Mouse (Mus musculus): ENCODE data around the gene Vsig10l.

Vsig10l gene

DNA sequence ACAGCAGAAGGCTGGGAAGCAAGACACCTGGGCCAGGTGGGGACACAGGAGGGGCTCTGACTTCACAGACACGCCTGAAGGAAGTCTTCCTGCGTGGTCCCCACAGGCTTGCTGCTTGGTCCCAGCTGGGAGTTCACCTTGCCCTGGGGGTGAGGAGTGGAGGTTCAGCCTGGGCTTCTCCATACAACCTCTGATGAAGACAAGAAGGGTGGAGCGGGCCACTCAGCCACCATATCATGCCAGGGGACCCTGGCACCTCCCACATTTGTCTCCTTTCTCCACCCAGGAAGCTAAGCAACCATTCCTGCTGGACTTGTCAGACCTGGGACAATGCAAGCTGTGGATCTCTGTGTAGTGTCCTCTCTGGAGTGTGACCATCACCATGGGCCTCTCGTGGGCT is at the start of gene Vsig10l:
Gene Vsig10l (plus strand): TSS at position 301 of the 400 bp plus-strand sequence.
- no peak for DNase-seq (ENCODE audit: inconsistent age in 2 of 2, low spot score in 1 of 2)

DNA sequence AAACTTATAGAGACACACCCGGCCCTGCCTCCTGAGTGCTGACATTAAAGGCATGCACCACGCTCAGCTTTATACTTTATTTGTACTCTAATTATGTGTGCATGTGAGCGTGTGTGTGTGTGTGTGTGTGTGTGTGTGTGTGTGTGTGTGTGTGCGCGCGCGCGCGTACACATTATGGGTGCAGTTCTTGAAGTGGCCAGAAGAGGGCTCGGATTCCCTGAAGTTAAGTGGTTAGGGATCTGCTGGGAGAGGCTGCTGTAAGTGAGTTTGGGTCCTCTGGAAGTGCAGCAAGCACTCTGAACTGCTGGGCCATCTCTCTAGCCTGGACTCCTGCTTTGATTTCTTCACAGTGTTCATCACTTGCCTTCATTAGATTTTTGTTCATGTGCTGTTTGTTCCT is 45.7 kb upstream of the Vsig10l start:
- DNase-seq (ENCODE audit: inconsistent age in 2 of 2, low spot score in 1 of 2), result no peak

DNA sequence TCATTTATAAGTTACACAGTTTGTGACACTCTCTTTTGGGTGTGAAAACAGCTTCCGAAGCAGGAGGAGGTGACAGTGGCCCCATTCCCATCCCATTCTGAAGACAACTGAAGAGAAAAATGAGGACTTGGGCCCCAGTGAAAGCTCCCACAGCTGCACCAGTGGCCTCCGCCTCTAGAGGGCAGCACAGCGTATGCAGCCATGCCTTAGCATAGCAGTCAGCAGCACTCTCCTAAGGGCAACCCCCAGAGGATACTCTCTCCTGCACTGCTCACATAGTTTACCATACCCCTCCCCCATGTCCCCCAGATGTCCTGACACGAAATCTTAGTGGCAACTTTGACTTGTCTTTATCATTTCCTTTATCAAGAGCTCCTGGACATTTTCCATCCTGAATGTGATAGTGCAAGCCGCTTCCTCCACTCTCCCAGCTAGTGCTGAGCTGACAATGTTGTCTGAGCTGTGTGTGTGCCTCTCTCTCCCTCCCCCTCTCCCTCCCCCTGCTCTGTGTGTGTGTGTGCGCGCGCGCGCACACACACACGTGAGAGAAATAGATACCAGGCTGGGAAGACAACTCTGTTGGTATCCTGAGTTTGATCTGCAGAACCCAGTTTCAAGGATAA is 39.8 kb upstream of the Vsig10l start:
- DNase-seq (ENCODE audit: inconsistent age in 2 of 2, low spot score in 1 of 2), result peak; percentile 80 to 94

DNA sequence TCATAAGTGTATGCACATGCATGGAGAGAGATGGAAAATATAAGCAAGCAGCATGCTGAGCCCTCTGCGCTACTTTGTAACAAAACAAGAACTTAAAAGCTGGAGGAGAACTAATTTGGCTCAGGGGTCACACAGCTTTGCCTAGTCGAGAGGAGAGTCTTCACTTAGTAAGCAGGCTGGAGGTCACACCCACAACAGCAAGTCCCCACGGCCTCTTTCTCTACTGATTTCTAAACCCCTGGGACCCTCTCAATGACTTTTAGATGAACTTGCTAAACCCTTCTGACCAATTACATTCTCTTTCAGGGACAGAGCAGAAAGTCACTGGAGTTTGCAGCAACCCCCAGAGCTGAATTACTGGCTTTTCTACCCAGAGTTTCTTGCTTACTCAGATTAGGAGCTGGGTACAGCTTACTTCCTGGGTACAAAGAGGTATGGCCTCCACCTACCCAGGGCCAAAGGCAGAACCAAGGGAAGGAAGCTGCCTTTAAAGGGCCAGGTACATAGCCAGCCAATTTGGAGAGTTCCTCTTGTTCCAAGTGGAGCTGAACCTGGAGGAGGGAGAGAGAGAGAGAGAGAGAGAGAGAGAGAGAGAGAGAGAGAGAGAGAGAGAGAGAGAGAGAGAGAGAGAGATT is 38.8 kb upstream of the Vsig10l start:
- peak in 1 of 2 experiments; percentile 34 for DNase-seq (ENCODE audit: inconsistent age in 2 of 2, low spot score in 1 of 2)

DNA sequence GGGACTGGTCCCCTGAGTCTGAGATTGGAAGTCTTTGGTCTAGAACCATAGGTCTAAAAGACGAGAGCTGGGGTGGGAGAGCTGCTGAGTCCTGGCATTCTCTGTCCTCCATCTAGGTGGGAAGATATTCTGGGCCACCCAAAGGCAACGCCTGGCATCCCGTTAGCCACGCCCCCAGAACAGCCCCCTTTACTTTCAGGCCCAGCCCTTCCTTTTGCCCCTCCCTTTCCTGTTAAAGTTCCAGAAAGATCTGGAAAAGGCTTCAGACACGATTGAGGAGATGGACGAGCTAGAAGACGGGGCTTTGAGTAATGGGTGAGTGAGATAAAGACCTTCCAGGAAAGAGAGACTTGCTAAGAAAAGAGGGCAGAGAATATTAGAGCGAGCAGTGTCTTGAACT is 35.5 kb upstream of the Vsig10l start, which contains the start of gene Lim2:
Gene Lim2 (plus strand): TSS at position 265 of the 400 bp plus-strand sequence.
- DNase-seq (ENCODE audit: inconsistent age in 2 of 2, low spot score in 1 of 2), result no peak

DNA sequence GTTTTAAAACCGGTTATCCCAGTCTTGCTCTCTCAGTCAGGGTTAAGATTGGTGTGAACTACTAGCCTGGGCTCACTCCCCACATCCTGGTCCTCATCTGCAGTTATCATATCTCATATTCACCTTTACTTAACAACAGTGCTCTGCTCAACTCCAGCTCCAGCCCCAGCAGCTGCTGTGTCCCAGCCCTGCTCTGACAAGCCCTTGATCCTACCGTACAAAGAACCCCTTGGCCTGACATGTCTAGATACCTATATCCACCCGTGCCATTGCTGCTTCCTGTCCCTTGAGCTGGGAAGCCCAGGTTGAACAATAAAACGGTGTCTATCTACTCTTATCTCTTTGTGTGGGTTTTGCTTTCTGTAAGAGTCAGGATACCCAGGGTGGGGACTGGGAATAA is 33.5 kb upstream of the Vsig10l start:
- peak in 1 of 2 experiments; percentile 64 for DNase-seq (ENCODE audit: inconsistent age in 2 of 2, low spot score in 1 of 2)

DNA sequence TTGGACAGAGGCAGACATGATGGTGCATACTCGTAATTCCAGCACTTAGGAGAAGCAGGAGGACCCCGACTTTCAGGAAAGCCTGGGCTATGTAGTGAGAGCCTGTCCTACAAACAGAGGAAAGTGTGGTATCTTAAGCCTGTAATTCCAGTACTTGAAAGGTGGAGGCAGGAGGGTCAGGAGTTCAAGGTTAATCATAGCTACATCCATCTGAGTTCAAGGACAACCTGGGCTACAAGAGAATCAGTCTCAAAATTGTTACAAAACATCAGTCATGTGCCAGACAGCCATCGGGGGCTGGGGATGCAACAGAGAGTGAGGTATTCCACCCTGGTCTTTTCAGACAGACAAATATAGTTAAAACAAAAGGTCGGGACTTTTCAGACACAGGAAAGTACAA is 30.1 kb upstream of the Vsig10l start:
- peak in 1 of 2 experiments; percentile 16 for DNase-seq (ENCODE audit: inconsistent age in 2 of 2, low spot score in 1 of 2)

DNA sequence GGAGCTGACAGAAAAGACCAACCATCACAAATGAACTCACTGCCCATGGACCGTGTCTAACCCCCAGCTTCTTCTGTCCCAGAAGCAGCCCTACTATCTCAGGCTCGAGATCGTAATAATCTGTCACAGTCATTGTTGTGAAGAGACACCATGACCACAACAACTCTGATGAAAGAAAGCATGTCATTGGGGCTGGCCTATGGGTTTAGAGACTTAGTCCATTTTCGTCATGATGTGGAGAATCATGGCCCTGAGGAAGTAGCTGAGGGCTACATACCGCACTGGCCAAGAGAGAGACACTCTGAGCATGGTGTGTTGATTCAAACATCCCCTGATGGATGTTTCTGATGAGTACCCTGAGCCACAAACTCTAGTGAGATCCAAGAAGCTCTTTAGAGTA is 28.3 kb upstream of the Vsig10l start:
- DNase-seq (ENCODE audit: inconsistent age in 2 of 2, low spot score in 1 of 2), result no peak

DNA sequence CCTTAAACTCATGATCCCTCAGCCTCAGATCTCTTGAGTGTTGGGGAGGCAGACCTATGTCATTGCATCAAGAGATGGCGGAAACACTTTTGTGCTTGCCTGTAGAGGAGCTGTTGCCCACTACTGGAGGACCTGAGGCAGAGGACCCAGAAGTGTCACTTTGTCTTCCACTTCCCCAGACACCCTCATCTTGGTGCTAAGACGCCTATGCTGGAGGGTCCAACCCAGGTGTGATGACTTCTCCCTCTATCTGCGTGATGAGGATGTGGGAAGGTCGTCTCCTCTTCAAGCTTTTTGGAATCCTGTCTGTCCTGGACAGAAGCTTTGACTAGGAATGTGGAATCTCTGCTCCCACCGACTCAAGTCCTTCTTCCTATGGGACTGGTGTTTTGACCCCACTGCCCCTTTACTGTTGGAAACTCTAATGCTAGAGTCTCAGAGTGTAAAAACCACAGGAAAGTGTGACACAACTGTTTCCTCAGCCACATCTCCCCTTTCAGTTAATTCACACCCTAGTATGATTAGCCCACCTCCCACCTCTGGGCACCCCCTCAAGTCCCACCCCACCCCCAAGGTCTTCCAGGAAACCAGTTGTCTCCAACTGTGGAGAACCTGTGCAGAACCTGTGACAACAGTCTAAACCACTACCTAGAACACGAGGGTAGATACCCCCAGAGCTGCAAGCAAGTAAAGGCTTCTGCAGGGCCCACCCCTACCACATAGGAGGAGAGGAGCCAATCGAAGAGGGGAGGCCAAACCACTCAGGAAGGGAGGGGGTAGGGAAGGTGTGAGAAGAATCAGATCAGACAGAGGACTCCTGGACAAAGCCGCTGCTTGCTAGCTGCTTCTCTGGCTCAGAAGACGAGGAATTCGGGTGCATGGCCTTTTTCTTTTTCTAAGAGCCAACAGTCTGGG is 26.4 kb upstream of the Vsig10l start, which contains the start of gene Nkg7:
Gene Nkg7 (plus strand): TSS at position 733 of the 915 bp plus-strand sequence.
- no peak for DNase-seq (ENCODE audit: inconsistent age in 2 of 2, low spot score in 1 of 2)

DNA sequence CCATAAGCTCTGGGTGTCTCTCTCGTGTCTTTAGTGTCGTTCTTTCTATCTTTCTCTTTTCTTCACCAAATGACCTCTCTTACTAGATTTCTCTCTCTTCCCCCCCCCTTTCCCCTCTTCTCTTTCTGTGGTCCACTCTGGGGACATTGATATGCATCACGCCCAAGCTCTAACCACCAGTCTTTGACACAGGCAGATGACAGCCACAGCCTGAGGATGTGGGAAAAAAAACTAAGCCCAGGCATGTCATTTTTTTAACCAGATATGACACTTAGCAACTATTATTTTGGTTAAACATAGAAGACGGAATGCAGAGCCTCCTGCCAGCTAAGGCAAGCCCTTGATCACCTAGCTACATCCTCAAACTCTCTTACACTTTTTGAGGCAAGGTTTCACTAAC is 24.3 kb upstream of the Vsig10l start:
- DNase-seq (ENCODE audit: inconsistent age in 2 of 2, low spot score in 1 of 2), result no peak

DNA sequence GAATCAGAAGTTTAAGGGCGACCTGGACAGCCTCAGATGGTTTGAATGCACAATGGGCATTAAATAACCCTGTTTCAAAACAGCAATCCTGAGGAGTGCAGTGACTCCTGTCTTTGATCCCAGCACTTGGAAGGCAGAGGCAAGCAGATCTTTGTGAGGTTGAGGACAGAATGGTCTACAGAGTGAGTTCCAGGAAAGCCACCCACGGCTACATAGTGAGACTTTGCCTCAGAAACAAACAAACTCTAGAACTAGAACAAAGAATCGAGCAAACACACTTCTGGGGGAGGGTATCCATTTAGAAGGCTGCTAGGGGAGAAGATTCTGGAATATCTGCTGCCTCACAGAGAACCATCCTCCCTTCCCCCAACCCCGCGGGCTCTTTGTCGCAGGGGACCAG is 22.5 kb upstream of the Vsig10l start, which contains the start of gene Cldnd2:
Gene Cldnd2 (plus strand): TSS at position 301 of the 400 bp plus-strand sequence.
- no peak for DNase-seq (ENCODE audit: inconsistent age in 2 of 2, low spot score in 1 of 2)

DNA sequence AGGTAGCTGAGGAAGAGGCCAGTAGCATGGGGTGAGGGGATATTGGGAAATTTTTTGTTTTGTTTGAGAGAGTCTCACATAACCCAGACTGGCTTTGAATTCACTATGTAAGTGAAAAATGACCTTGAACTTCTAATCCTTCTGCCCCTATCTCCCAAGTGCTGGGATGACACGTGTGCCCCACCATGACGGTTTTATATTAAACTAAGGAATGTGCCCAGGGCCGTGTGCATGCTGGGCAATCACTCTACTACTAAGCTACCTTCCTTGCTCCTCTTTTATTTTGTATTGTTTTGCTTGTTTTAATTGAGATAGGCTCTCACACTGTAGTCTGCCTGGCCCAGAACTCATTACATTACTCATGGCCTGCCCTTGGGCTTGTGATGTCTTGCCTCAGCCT is 21.9 kb upstream of the Vsig10l start:
- DNase-seq (ENCODE audit: inconsistent age in 2 of 2, low spot score in 1 of 2), result no peak

DNA sequence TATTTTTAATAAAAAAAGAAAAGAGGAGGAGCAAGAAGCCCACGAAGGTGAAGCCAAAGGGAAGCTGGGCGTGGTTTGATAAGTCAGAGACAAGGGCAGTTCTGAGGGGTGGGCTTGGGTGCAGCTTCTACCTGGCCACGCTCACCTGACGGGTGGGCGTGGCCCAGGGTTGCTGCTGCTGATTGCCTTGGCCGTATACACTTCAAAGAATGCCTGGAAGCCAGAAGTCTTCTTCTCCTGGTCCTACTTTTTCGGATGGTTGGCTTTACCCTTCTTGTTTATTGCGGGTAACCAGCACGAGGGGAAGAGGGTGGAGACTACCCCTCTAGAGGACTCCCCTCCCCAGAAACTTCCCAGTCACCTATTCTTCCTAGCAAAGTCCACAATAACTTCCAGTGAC is 20.3 kb upstream of the Vsig10l start:
- DNase-seq (ENCODE audit: inconsistent age in 2 of 2, low spot score in 1 of 2), result no peak

DNA sequence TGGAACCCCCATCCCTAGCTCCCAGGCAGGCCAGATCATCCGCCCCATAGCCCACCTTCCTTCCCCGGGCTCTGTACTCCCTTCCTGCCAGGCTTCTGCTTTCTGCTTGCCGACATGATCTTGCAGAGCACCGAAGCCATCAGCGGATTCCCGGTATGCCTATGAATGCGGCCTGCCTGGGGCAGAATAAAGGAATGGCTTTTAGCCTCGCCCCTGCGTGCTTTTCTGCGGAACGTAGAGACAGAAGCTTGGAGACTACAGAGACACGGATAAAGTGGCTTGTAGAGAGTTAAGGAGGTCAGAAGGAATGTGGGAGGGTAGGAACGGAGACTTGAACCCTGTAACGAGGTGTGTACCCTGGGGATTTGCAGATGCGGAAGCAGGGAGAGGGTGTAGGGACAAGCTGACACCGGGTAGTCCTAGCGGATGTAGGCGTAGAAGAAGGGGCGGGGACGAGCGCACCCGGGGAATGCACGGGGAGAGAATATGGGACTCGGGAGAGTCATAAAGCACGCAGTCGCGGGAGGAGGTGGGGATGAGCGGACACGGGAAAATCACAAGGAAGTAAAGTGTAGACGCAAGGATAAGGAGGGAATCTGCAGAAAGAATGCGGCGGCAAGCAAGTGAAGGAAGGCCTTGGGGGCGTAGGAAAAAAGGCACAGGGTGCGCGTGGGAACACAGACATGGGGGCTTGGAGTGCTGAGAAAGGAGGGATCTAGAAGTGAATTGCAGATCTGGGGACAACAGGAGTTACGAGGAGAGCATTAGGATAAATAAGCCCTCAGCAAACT is 19.6 kb upstream of the Vsig10l start:
- DNase-seq (ENCODE audit: inconsistent age in 2 of 2, low spot score in 1 of 2), result peak; percentile 90 to 96

DNA sequence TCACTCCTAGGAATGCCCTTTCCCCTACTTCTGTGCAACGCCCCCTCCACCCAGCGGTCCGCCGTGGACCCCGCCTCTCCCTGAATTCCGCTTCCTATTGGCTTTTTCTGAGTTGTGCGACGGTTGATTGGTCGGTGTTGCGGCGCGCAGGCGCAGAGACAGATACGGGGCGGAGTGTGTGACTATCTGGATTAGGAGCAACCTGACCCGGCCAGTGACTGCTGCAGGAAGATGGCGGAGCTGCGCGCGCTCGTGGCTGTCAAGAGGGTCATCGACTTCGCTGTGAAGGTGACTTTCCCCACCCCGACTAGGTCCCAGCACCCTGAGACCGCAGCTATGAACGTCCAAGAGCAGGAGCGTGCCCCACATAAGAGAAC is 19.0 kb upstream of the Vsig10l start, which contains the start of the genes Etfb and Gm45233:
Gene Etfb (plus strand): TSS at position 167 of the 377 bp plus-strand sequence.
Gene Gm45233 (plus strand): TSS at position 212 of the 377 bp plus-strand sequence.
- DNase-seq (ENCODE audit: inconsistent age in 2 of 2, low spot score in 1 of 2), result peak; percentile 97 to 98

DNA sequence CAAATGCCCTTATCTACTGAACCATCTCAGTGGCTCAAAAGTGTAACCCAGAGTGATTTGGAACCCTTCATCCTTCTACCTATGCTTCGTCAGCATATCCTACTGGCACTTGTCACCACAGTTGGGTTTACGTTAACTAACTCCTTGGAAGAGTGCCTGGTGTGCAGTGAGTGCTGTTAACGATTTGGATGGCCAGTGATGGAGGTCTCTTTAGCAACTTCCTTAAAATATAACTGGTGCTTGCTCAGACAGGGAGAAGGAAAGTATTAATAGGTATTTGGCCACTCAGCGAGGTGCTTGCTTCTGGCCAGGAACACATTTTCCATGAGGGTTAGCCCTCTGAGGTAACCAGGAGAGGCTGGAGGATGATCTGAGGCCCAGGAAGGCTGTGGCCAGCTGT is 15.2 kb upstream of the Vsig10l start:
- DNase-seq (ENCODE audit: inconsistent age in 2 of 2, low spot score in 1 of 2), result no peak

DNA sequence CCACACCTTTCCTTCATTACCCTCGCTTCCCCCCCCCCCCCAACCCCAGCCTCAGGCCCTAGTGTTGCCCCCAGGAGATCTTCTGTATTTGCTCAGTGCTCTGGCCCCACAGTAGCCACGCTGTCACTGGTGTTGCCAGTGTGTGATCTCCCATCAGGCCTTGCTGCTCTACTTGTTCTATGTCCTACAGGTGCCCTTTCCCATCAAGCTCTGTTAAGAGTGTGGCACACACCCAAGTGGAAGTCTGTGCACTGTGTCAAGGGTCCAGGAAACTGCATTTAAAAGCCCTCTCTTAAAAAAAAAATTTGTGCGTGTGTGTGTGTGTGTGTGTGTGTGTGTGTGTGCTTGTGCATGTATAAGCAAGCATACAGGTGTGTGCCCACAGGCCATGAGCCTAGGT is 14.7 kb upstream of the Vsig10l start:
- no peak for DNase-seq (ENCODE audit: inconsistent age in 2 of 2, low spot score in 1 of 2)

DNA sequence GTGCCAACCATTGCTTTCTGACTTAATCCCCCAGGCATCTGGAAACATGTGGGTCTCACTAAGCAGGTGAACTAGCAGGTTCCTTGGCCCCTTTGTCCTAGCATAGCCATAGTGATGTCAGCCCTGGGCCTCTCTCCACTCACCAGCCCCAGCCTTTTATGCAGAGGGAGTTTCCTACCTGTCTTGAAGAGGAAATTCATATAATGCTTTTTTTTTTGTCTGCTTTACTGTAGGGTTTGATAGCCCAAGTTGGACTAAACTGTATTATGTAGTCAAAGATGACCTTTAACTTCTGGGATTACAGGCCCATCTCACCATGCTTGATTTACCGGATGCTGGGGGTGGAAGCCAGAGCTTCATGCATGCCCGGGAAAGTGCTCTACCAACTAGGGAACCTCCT is 13.1 kb upstream of the Vsig10l start:
- no peak for DNase-seq (ENCODE audit: inconsistent age in 2 of 2, low spot score in 1 of 2)

DNA sequence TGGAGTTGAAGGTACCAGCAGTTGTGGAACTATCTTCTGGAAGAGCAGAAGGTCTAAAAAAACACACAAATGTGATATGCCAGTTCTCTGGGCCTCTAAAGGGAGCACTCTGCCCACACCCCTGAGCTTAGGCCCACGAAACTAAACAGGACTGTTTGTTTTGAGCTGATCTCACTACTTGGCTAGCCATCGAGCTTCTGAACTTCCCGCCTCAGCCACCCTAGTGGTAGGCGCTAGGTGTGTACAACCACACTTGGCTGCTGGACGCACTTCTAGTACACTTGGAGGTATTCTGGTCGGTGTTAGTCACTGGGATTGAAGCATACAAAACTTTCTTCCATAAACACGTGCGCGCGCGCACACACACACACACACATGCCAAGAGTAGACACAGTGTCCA is 11.2 kb upstream of the Vsig10l start:
- no peak for DNase-seq (ENCODE audit: inconsistent age in 2 of 2, low spot score in 1 of 2)

DNA sequence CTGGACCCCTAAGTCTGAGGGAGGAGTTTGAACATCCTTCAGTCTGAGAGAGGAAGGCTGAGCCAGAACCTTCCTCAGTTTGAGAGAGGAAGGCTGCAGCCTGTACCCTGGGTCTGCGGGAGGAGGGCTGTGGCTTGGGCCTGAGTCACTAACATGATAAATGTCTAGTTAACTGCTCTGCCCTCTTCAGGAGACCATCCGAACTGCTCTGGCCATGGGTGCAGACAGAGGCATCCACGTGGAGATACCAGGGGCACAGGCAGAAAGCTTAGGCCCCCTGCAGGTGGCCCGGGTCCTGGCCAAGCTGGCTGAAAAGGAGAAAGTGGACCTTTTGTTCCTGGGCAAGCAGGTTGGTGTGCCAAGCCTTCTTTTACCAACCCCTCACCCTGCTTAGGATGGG is 10.3 kb upstream of the Vsig10l start:
- peak; percentile 51 to 70 for DNase-seq (ENCODE audit: inconsistent age in 2 of 2, low spot score in 1 of 2)

All from adrenal gland, adult (tissue).